In genomic region chr4:47427606-47428005, GRCm38 (mm10) we compare ENCODE assay signal across 16 mouse cellular contexts.
"Had no signal": no experiment of that assay in that cellular context is flagged by ENCODE, and none has a peak within 500 bp of the region (broad histone marks: within the 10 kb centered on the region; RNA-seq: fewer than 3 reads in every experiment).

No protein-coding gene starts in this region.

- H3K9ac ChIP-seq: liver, embryonic 14.5 days; lung, embryonic 15.5 days; midbrain, embryonic 12.5 days; midbrain, embryonic 15.5 days; neural tube, embryonic 12.5 days; stomach, embryonic 15.5 days had no signal

- H3K9me3 ChIP-seq: lung, embryonic 15.5 days; megakaryocyte, embryonic 14.5 days; midbrain, embryonic 12.5 days; midbrain, embryonic 15.5 days; neural tube, embryonic 12.5 days; stomach, embryonic 15.5 days had no signal

- DNase-seq: lung, adult 2 months; lung, postnatal 14 days; lung, postnatal 36 days; right cerebral cortex, postnatal 14 days; thymus, adult 18-20 months; thymus, postnatal 14 days; thymus, postnatal 36 days had no signal

- H3K4me2 ChIP-seq: lung, embryonic 15.5 days; midbrain, embryonic 12.5 days; midbrain, embryonic 15.5 days; neural tube, embryonic 12.5 days; stomach, embryonic 15.5 days had no signal

- H3K4me1 ChIP-seq: lung, embryonic 15.5 days had no signal

- H3K27me3 ChIP-seq: lung, embryonic 15.5 days; megakaryocyte, embryonic 14.5 days; midbrain, embryonic 15.5 days; neural tube, embryonic 12.5 days; stomach, embryonic 15.5 days had no signal

- H3K27ac ChIP-seq: liver, embryonic 14.5 days; lung, embryonic 15.5 days; macrophage; midbrain, embryonic 12.5 days; midbrain, embryonic 15.5 days; neural tube, embryonic 12.5 days; stomach, embryonic 15.5 days had no signal

- ATAC-seq: lung, postnatal 0 days; midbrain, embryonic 15.5 days had no signal

- H3K4me3 ChIP-seq: lung, embryonic 15.5 days; megakaryocyte, embryonic 14.5 days; midbrain, embryonic 12.5 days; midbrain, embryonic 15.5 days; neural tube, embryonic 12.5 days; stomach, embryonic 15.5 days had no signal

- H3K36me3 ChIP-seq: lung, embryonic 15.5 days; midbrain, embryonic 12.5 days; midbrain, embryonic 15.5 days; neural tube, embryonic 12.5 days; stomach, embryonic 15.5 days had no signal
